Mouse (Mus musculus): ENCODE measurements around the gene Tm4sf4. TPM values are rescaled to one million over a fixed set of nuclear protein-coding genes. Genes with fewer than 3 reads are reported as not detected.

The Tm4sf4 gene
- total RNA-seq (2012; rRNA removed) (not detected in 2 replicates), total RNA-seq (2014; rRNA removed) (not detected in 2 replicates), polyA plus RNA-seq (2012; ENCODE audit: insufficient read length, low read depth) (not detected in 2 replicates)

DNA sequence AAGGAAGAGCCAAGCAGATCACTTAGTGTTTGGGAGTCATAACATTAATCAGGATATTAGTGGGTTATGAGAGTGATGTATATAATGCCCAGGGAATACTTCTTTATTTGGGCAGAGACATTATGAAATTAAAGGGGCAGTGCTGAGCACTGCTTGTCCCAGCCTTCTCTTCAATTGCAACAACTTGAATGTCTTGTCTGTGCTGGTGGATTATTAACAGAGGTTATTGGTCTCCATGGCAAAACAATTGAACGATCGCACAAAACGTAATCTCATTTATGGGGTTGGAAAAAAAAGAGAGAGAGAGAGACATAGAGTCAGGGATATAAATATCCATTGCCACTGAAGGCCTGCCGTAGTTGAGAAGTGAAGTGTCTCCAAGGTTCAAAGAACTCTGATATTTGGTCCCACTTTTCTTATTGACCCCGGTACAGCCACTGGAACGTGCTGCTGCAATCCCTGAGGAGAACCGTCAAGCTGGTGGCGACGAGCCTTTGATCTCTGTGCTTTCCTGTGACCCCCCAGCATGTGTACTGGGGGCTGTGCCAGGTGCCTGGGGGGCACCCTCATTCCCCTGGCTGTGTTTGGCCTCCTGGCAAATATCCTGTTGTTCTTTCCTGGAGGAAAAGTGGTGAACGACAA is at the start of gene Tm4sf4:
Tm4sf4 (plus strand) TSS at position 226 of the 642 bp plus-strand sequence.
- TF ChIP-seq ZMIZ1 (IDR thresholded peaks at IDR 0.05; ENCODE audit: low read depth, low read length) (no peak), ETS1 (conservative IDR thresholded peaks at IDR 0.05; ENCODE audit: low read depth, low read length) (no peak), KAT2A (IDR thresholded peaks at IDR 0.05; ENCODE audit: insufficient replicate concordance, low read length) (no peak), IRF4 (IDR thresholded peaks at IDR 0.05; ENCODE audit: low read depth, low read length) (no peak), RCOR1 (conservative IDR thresholded peaks at IDR 0.05; ENCODE audit: low read depth, low read length) (no peak), ZKSCAN1 (IDR thresholded peaks at IDR 0.05; ENCODE audit: borderline replicate concordance, low read depth, low read length) (no peak), HCFC1 (IDR thresholded peaks at IDR 0.05; ENCODE audit: low read depth, low read length) (no peak), USF2 (conservative IDR thresholded peaks at IDR 0.05; ENCODE audit: low read depth, low read length) (no peak), MYC (IDR thresholded peaks at IDR 0.05; ENCODE audit: low read depth, low read length) (no peak), SMC3 (IDR thresholded peaks at IDR 0.05; ENCODE audit: low read depth, low read length) (no peak), EP300 (IDR thresholded peaks at IDR 0.05; ENCODE audit: low read length) (no peak), POLR2AphosphoS2 (IDR thresholded peaks at IDR 0.05; ENCODE audit: low read depth, low read length) (no peak), MAX (IDR thresholded peaks at IDR 0.05; ENCODE audit: low read length) (no peak), CHD1 (IDR thresholded peaks at IDR 0.05; ENCODE audit: low read depth, low read length) (no peak), ZC3H11A (IDR thresholded peaks at IDR 0.05; ENCODE audit: low read depth, low read length) (no peak), MAZ (IDR thresholded peaks at IDR 0.05; ENCODE audit: low read depth, low read length) (no peak), JUN (IDR thresholded peaks at IDR 0.05; ENCODE audit: insufficient read depth, low read depth, low read length) (no peak), MEF2A (IDR thresholded peaks at IDR 0.05; ENCODE audit: borderline replicate concordance, low read depth, low read length) (no peak)
- no peaks in the 10 kb centered on the region for H3K36me3 ChIP-seq (replicated peaks in 1 of 2; ENCODE audit: control insufficient read depth in 1 of 2, insufficient read depth in 1 of 2, low read length in 1 of 2)
- no peaks in the 10 kb centered on the region for H3K4me1 ChIP-seq (ENCODE audit: control insufficient read depth in 1 of 2, insufficient read depth in 2 of 2)
- dilution Hi-C loops (cut with MboI; ENCODE audit: extremely low pct_ligation_motif_present, extremely low pct_unique_long_range_greater_than_20kb, low sequenced_read_pairs) = no loop called here
- in situ Hi-C loops (cut with MboI; ENCODE audit: low pct_ligation_motif_present, low pct_unique_long_range_greater_than_20kb, low sequenced_read_pairs) = no loop called here
- H3K27ac ChIP-seq (ENCODE audit: insufficient read depth, low read depth) = no peak within 1 kb of the TSS
- H3K4me3 ChIP-seq (replicated peaks in 1 of 3; ENCODE audit: low read depth in 2 of 3, low read length in 2 of 3, poor library complexity in 1 of 3) = no peak within 1 kb of the TSS
- DNase-seq (ENCODE audit: extremely low read depth) = no peak
- no peaks in the 10 kb centered on the region for H3K79me2 ChIP-seq (replicated peaks; ENCODE audit: control insufficient read depth, extremely low read depth, insufficient read depth, poor library complexity, severe bottlenecking)
- no peak within 1 kb of the TSS for H3K9ac ChIP-seq (ENCODE audit: insufficient read depth, low read depth)
- no peaks in the 10 kb centered on the region for H3K9me3 ChIP-seq (replicated peaks; ENCODE audit: low read length)
- H3K27me3 ChIP-seq (replicated peaks) = no peaks in the 10 kb centered on the region
- H3K4me2 ChIP-seq (ENCODE audit: insufficient read depth, low read depth, poor library complexity, severe bottlenecking) = no peak within 1 kb of the TSS

DNA sequence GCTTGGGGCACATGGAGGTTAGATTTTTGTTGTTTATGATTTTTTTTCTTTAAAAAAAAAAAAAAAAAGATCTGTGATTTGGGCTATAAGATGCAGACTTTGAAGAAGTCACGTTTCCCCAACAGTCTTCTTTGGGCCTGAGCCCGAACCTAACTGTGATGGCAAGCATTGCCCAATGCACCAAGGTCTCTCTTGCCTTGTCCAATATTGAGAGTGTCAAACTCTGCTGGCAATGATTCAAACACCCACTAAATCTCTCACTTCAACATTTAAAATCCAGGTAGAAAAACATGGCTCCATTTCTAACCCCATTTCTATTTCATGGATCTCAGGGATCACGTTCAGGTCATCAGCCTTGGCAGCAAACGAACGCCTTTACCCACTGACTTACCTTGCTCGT is 38.7 kb upstream of the Tm4sf4 start:
- H3K4me2 ChIP-seq (ENCODE audit: insufficient read depth, low read depth, poor library complexity, severe bottlenecking) = no peak overlapping the region
- peaks cover 2% of the 10 kb centered on the region for H3K9me3 ChIP-seq (replicated peaks; ENCODE audit: low read length)
- in situ Hi-C loops (cut with MboI; ENCODE audit: low pct_ligation_motif_present, low pct_unique_long_range_greater_than_20kb, low sequenced_read_pairs) (no loop called here), dilution Hi-C loops (cut with MboI; ENCODE audit: extremely low pct_ligation_motif_present, extremely low pct_unique_long_range_greater_than_20kb, low sequenced_read_pairs) (no loop called here)
- no peak overlapping the region for H3K27ac ChIP-seq (ENCODE audit: insufficient read depth, low read depth)
- H3K4me1 ChIP-seq (ENCODE audit: control insufficient read depth in 1 of 2, insufficient read depth in 2 of 2) = no peaks in the 10 kb centered on the region
- H3K27me3 ChIP-seq (replicated peaks) = no peaks in the 10 kb centered on the region
- no peak for DNase-seq (ENCODE audit: extremely low read depth)
- no peak overlapping the region for H3K4me3 ChIP-seq (replicated peaks in 1 of 3; ENCODE audit: low read depth in 2 of 3, low read length in 2 of 3, poor library complexity in 1 of 3)
- H3K9ac ChIP-seq (ENCODE audit: insufficient read depth, low read depth) = no peak overlapping the region
- H3K79me2 ChIP-seq (replicated peaks; ENCODE audit: control insufficient read depth, extremely low read depth, insufficient read depth, poor library complexity, severe bottlenecking) = no peaks in the 10 kb centered on the region
- no peaks in the 10 kb centered on the region for H3K36me3 ChIP-seq (replicated peaks in 1 of 2; ENCODE audit: control insufficient read depth in 1 of 2, insufficient read depth in 1 of 2, low read length in 1 of 2)
- no peak for TF ChIP-seq MAFK (IDR thresholded peaks at IDR 0.05; ENCODE audit: insufficient replicate concordance, low read length)
- TF ChIP-seq PAX5 (IDR thresholded peaks at IDR 0.05; ENCODE audit: low read length) = no peak
- no peak for TF ChIP-seq MEF2A (IDR thresholded peaks at IDR 0.05; ENCODE audit: borderline replicate concordance, low read depth, low read length)

Data from CH12.LX (cell line).